23 mouse cellular contexts compared by ENCODE assay signal in the genomic region with DNA sequence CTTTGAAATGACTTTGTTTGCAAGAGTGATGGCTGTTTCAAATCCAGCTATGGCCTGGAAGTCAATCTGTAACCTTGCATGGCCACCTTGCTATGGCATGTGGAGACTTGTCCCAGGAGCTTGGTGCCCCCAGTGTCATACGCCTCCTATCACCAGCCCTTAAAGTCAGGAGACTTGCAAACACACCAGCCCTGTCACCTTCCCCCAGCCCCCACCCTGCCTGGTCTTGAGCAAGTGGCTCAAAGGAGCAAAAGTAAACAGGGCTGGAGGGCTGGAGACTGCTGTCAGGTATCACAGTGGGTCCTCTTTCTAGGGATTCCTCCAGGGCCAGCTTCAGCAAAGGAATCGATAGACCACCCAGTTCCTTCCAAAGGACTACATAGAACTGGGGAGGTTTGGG. TPM values are rescaled to one million over a fixed set of nuclear protein-coding genes. Genes with fewer than 3 reads are reported as not detected.
DNase-seq lines count a peak whose midpoint lies in the region; ATAC-seq and TF ChIP-seq lines count a peak whose summit lies in the region.
"Had no signal": no experiment of that assay in that cellular context is flagged by ENCODE, and none has a peak within 500 bp of the region (broad histone marks: within the 10 kb centered on the region; RNA-seq: fewer than 3 reads in every experiment).

No protein-coding gene starts in this region.

- no peak for TF ChIP-seq EP300 in MEL (IDR thresholded peaks at IDR 0.05; ENCODE audit: low read depth in 1 of 2, low read length in 2 of 2)

- WGBS in heart, embryonic 14.5 days: 63% methylated on average over 2 of the region's 2 CpGs
- 84% methylated on average over 2 of the region's 2 CpGs for WGBS in embryonic facial prominence, embryonic 10.5 days
- WGBS in liver, embryonic 15.5 days (ENCODE audit: insufficient replicate concordance): 61% methylated on average over 2 of the region's 2 CpGs

- intact Hi-C loops in left cerebral cortex, postnatal 25 days (cut with DNase I): no loop called here

- TF ChIP-seq POLR2A in MEL (IDR thresholded peaks at IDR 0.05; ENCODE audit: control insufficient read depth in 1 of 2, insufficient read depth in 1 of 2, low read depth in 1 of 2, low read length in 2 of 2, poor library complexity in 1 of 2): no peak

- H3K27ac ChIP-seq in heart, embryonic 14.5 days (replicated peaks in 1 of 2; ENCODE audit: control insufficient read depth in 1 of 2, insufficient read depth in 1 of 2, low read depth in 2 of 2, low read length in 2 of 2): peak overlapping the region in 1 of 2 experiments; percentile 51; a peak in 2 of 4 replicates
- H3K27ac ChIP-seq in MEL (ENCODE audit: control insufficient read depth, low read depth, low read length): peak overlapping the region; percentile 87
- 0 out of 2 replicates have a peak overlapping the region, but pooled peaks have one; percentile 27 for H3K27ac ChIP-seq in embryonic facial prominence, embryonic 10.5 days (replicated peaks)
- peak overlapping the region; percentile 95 for H3K27ac ChIP-seq in liver, embryonic 15.5 days (replicated peaks)
- H3K27ac ChIP-seq: embryonic facial prominence, embryonic 13.5 days; hindbrain, embryonic 14.5 days; limb, embryonic 15.5 days had no signal

- H3K9ac ChIP-seq in heart, embryonic 14.5 days (ENCODE audit: low read length): 0 out of 2 replicates have a peak overlapping the region, but pooled peaks have one; percentile 22
- no peak overlapping the region for H3K9ac ChIP-seq in MEL (ENCODE audit: control insufficient read depth, low read depth, low read length, poor library complexity, severe bottlenecking)
- peak overlapping the region; percentile 62 for H3K9ac ChIP-seq in liver, embryonic 15.5 days
- H3K9ac ChIP-seq: embryonic facial prominence, embryonic 13.5 days; hindbrain, embryonic 14.5 days; limb, embryonic 15.5 days had no signal

- DNase-seq in heart, adult 11 months: no peak
- no peak for DNase-seq in MEL (ENCODE audit: low read depth, low spot score)
- no peak for DNase-seq in embryonic facial prominence, embryonic 10.5 days (ENCODE audit: low spot score)
- no peak for DNase-seq in lung, postnatal 10 days
- DNase-seq in left cerebral cortex, postnatal 25 days (ENCODE audit: low spot score in 2 of 2): no peak
- DNase-seq: adrenal gland, adult 8-10 months; cerebellum, adult 9-11 months; gastrocnemius, postnatal 36 days; kidney, adult 11 months; right cerebral cortex, postnatal 25 days had no signal

- H3K79me2 ChIP-seq in MEL (ENCODE audit: control insufficient read depth, insufficient read depth, low read length, poor library complexity): peaks cover 10% of the 10 kb centered on the region

- no peak for ATAC-seq in heart, embryonic 14.5 days (ENCODE audit: insufficient number of reproducible peaks, insufficient read depth, low FRiP score, low read depth)
- no peak for ATAC-seq in liver, embryonic 15.5 days (ENCODE audit: insufficient read depth)
- ATAC-seq: forebrain, embryonic 16.5 days; lung, postnatal 0 days; midbrain, embryonic 16.5 days had no signal

- no peak overlapping the region for H3K4me3 ChIP-seq in heart, embryonic 14.5 days (ENCODE audit: control insufficient read depth in 1 of 2, insufficient read depth in 1 of 2, low read depth in 1 of 2, low read length in 2 of 2)
- no peak overlapping the region for H3K4me3 ChIP-seq in MEL (ENCODE audit: control insufficient read depth in 1 of 2, insufficient read depth in 1 of 2, low read depth in 2 of 2, low read length in 2 of 2)
- H3K4me3 ChIP-seq in embryonic facial prominence, embryonic 10.5 days: no peak overlapping the region
- H3K4me3 ChIP-seq in liver, embryonic 15.5 days (replicated peaks): no peak overlapping the region
- H3K4me3 ChIP-seq: embryonic facial prominence, embryonic 13.5 days; limb, embryonic 15.5 days had no signal

- TF ChIP-seq CTCF in MEL (IDR thresholded peaks at IDR 0.05 in 2 of 3, conservative IDR thresholded peaks at IDR 0.05 in 1 of 3; ENCODE audit: control insufficient read depth in 1 of 3, insufficient read depth in 1 of 3, low read depth in 2 of 3, low read length in 3 of 3, poor library complexity in 1 of 3, severe bottlenecking in 1 of 3): no peak

- no peaks in the 10 kb centered on the region for H3K27me3 ChIP-seq in heart, embryonic 14.5 days (ENCODE audit: control insufficient read depth, insufficient read depth, low read length)
- no peaks in the 10 kb centered on the region for H3K27me3 ChIP-seq in MEL (ENCODE audit: control insufficient read depth in 1 of 2, insufficient read depth in 2 of 2, low read length in 2 of 2)
- H3K27me3 ChIP-seq in embryonic facial prominence, embryonic 10.5 days (replicated peaks; ENCODE audit: low read depth, poor library complexity, severe bottlenecking): no peaks in the 10 kb centered on the region
- no peaks in the 10 kb centered on the region for H3K27me3 ChIP-seq in liver, embryonic 15.5 days
- H3K27me3 ChIP-seq: embryonic facial prominence, embryonic 13.5 days; limb, embryonic 15.5 days had no signal

- H3K36me3 ChIP-seq in heart, embryonic 14.5 days (ENCODE audit: control insufficient read depth, insufficient read depth, low read length): peaks cover 64% of the 10 kb centered on the region
- peaks cover 32 to 77% of the 10 kb centered on the region in 2 experiments for H3K36me3 ChIP-seq in MEL (ENCODE audit: control insufficient read depth in 1 of 2, insufficient read depth in 2 of 2, low read length in 2 of 2)
- H3K36me3 ChIP-seq in embryonic facial prominence, embryonic 10.5 days (replicated peaks): peaks cover 29% of the 10 kb centered on the region
- peaks cover 97% of the 10 kb centered on the region for H3K36me3 ChIP-seq in liver, embryonic 15.5 days (replicated peaks)

- no peaks in the 10 kb centered on the region for H3K9me3 ChIP-seq in heart, embryonic 14.5 days (ENCODE audit: control insufficient read depth, low read length)
- H3K9me3 ChIP-seq in MEL (replicated peaks; ENCODE audit: insufficient read depth, low read length): no peaks in the 10 kb centered on the region
- no peaks in the 10 kb centered on the region for H3K9me3 ChIP-seq in embryonic facial prominence, embryonic 10.5 days
- no peaks in the 10 kb centered on the region for H3K9me3 ChIP-seq in liver, embryonic 15.5 days (replicated peaks)
- H3K9me3 ChIP-seq: embryonic facial prominence, embryonic 13.5 days; limb, embryonic 15.5 days had no signal

- H3K4me1 ChIP-seq in heart, embryonic 14.5 days (ENCODE audit: control insufficient read depth in 2 of 2, insufficient read depth in 2 of 2, low read length in 2 of 2): peaks cover 69 to 82% of the 10 kb centered on the region in 2 experiments
- peaks cover 40 to 78% of the 10 kb centered on the region in 2 experiments for H3K4me1 ChIP-seq in MEL (ENCODE audit: control insufficient read depth in 1 of 2, insufficient read depth in 2 of 2, low read length in 2 of 2)
- peaks cover 49% of the 10 kb centered on the region for H3K4me1 ChIP-seq in embryonic facial prominence, embryonic 10.5 days
- H3K4me1 ChIP-seq in liver, embryonic 15.5 days (replicated peaks): peaks cover 100% of the 10 kb centered on the region
- H3K4me1 ChIP-seq: embryonic facial prominence, embryonic 13.5 days had no signal

- no peak overlapping the region for H3K4me2 ChIP-seq in heart, embryonic 14.5 days (ENCODE audit: low read length)
- H3K4me2 ChIP-seq in liver, embryonic 15.5 days: peak overlapping the region; percentile 71
- H3K4me2 ChIP-seq: embryonic facial prominence, embryonic 13.5 days; hindbrain, embryonic 14.5 days; limb, embryonic 15.5 days had no signal

- TF ChIP-seq RAD21 in MEL (IDR thresholded peaks at IDR 0.05; ENCODE audit: low read depth, low read length): no peak

TF ChIP-seq in MEL, 35 proteins besides CTCF, POLR2A, EP300 and RAD21:
- no peak for TF ChIP-seq TBP (IDR thresholded peaks at IDR 0.05; ENCODE audit: low read depth, low read length)
- no peak for TF ChIP-seq USF1 (IDR thresholded peaks at IDR 0.05; ENCODE audit: low read depth, low read length)
- no peak for TF ChIP-seq KAT2A (conservative IDR thresholded peaks at IDR 0.05; ENCODE audit: low read depth, low read length)
- no peak for TF ChIP-seq USF2 (IDR thresholded peaks at IDR 0.05; ENCODE audit: borderline replicate concordance in 1 of 2, insufficient read depth in 1 of 2, low read depth in 1 of 2, low read length in 2 of 2)
- TF ChIP-seq MEF2A (IDR thresholded peaks at IDR 0.05; ENCODE audit: extremely low read depth, insufficient replicate concordance, low read depth, low read length, poor library complexity, severe bottlenecking): no peak

RNA-seq across cellular contexts. Expression of a gene that starts 29.2 kb away (rescaled TPM):
- polyA plus RNA-seq in heart, embryonic 14.5 days (2014; fragmentation: Nextera tagmentation; extraction: Ambion mirVana): 4.4 and 6.1 TPM in 2 replicates
- 104 and 133 TPM in 2 replicates for total RNA-seq in MEL (2012; rRNA removed)
- polyA plus RNA-seq in MEL (2012; ENCODE audit: insufficient read depth in 1 of 2, insufficient read length in 2 of 2, low read depth in 1 of 2, low replicate concordance in 2 of 2, missing spikeins in 1 of 2): 100 to 1,000 TPM; 260 to 343 TPM
- 1.5 and 2.0 TPM in 2 replicates for polyA plus RNA-seq in embryonic facial prominence, embryonic 10.5 days (2016; fragmentation: Nextera tagmentation; extraction: Ambion mirVana)
- polyA plus RNA-seq in liver, embryonic 15.5 days (2015; fragmentation: Nextera tagmentation; extraction: Ambion mirVana): 12.0 and 14.9 TPM in 2 replicates
- 10 to 100 TPM; 36.9 to 39.3 TPM for total RNA-seq in left cerebral cortex, postnatal 25 days (2021)

RNA-seq across cellular contexts. Expression of a gene that starts 49.4 kb away (rescaled TPM):
- not detected in 2 replicates for polyA plus RNA-seq in heart, embryonic 14.5 days (2014; fragmentation: Nextera tagmentation; extraction: Ambion mirVana)
- 0.12 TPM in 1 of 2 replicates, not detected in the other for total RNA-seq in MEL (2012; rRNA removed)
- under 1 TPM in 1 of 2 experiments, not detected in 1; 0.07 TPM for polyA plus RNA-seq in MEL (2012; ENCODE audit: insufficient read depth in 1 of 2, insufficient read length in 2 of 2, low read depth in 1 of 2, low replicate concordance in 2 of 2, missing spikeins in 1 of 2)
- not detected in 2 replicates for polyA plus RNA-seq in embryonic facial prominence, embryonic 10.5 days (2016; fragmentation: Nextera tagmentation; extraction: Ambion mirVana)
- not detected in 2 replicates for polyA plus RNA-seq in liver, embryonic 15.5 days (2015; fragmentation: Nextera tagmentation; extraction: Ambion mirVana)
- total RNA-seq in left cerebral cortex, postnatal 25 days (2021): 1 to 10 TPM; 7.0 to 7.2 TPM
- total RNA-seq: adrenal gland, adult 8-10 months; gastrocnemius, postnatal 36 days; heart, postnatal 25 days; megakaryocyte progenitor cell, adult 5-6 weeks; neutrophil, adult 5-6 weeks had no signal
- polyA plus RNA-seq: forebrain, embryonic 16.5 days; hindbrain, embryonic 14.5 days; kidney, embryonic 16.5 days; lung, postnatal 0 days; spleen, adult 2 months had no signal

Comparison
In these comparisons a context has a peak if more than half of its experiments do, and no peak if none do; other contexts are left out.
1. RNA of a gene that starts 29.2 kb away (polyA plus RNA-seq): 260 to 343 TPM in MEL; 12.0 to 14.9 TPM in liver, embryonic 15.5 days, 4.4 to 6.1 TPM in heart, embryonic 14.5 days and 1.5 to 2.0 TPM in embryonic facial prominence, embryonic 10.5 days; every median in the first group is over 10 times any median in the second.